Mouse (Mus musculus): ENCODE results near the gene Plg. TPM values are rescaled to one million over a fixed set of nuclear protein-coding genes. Genes with fewer than 3 reads are reported as not detected.

Gene Plg
- not detected for polyA plus RNA-seq (2014; fragmentation: Illumina TruSeq; extraction: RNeasy Lipid Tissue Mini Kit (QIAGEN cat#74804); ENCODE audit: low read depth, low replicate concordance)

DNA sequence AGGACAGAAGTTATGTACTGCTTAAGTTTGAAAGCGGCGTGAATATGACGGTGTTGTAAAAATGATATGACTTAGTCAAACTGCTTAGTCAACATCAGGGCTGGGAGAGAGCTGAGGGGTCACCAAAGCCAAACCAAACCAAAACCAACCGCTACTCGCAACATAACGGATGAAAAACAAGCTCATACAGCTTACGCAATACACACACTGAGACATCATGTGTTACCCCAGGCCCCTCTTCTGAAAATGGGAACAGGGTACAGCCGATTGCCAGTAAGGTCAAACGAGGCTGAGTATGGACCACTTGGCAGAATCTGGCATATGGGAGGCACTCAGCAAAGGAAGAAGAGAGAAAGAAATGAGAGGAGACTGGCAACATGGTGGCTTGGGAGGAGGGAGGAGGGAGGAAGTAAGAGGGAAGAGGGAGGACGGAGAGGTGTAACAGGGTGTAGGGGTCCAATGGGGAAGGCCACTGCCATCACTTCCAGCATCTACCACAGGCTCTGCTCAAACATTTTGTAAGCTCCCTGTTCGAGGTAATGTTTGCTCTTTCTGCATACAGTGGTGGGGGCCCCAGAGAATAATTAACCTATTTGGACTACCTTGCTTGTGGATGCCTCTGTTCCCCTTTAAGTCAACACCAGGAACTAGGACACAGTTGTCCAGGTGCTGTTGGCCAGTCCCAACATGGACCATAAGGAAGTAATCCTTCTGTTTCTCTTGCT is at the start of gene Plg:
TSS of gene Plg (plus strand) at position 628 of the 725 bp plus-strand sequence.

Other genes starting within 250 kb of the Plg start
- gene Map3k4, start 59.8 kb upstream of the Plg start, polyA plus RNA-seq (2014; fragmentation: Illumina TruSeq; extraction: RNeasy Lipid Tissue Mini Kit (QIAGEN cat#74804); ENCODE audit: low read depth, low replicate concordance) = 15.3 TPM
- 17.7 TPM for gene Slc22a3, start 129.1 kb downstream of the Plg start, polyA plus RNA-seq (2014; fragmentation: Illumina TruSeq; extraction: RNeasy Lipid Tissue Mini Kit (QIAGEN cat#74804); ENCODE audit: low read depth, low replicate concordance)
- 0.22 TPM for gene Slc22a2, start 205.5 kb downstream of the Plg start, polyA plus RNA-seq (2014; fragmentation: Illumina TruSeq; extraction: RNeasy Lipid Tissue Mini Kit (QIAGEN cat#74804); ENCODE audit: low read depth, low replicate concordance)

All from adipose tissue, adult 10 weeks (tissue).